Mouse (Mus musculus) cerebellum, adult 18-20 months (tissue): ENCODE measurements around the gene Rgs11.

Experiments
- DNase-seq, 2 experiments: peaks; one replicate each; pipeline ENCODE4 v3.0.0; 2021

The Rgs11 gene

DNA sequence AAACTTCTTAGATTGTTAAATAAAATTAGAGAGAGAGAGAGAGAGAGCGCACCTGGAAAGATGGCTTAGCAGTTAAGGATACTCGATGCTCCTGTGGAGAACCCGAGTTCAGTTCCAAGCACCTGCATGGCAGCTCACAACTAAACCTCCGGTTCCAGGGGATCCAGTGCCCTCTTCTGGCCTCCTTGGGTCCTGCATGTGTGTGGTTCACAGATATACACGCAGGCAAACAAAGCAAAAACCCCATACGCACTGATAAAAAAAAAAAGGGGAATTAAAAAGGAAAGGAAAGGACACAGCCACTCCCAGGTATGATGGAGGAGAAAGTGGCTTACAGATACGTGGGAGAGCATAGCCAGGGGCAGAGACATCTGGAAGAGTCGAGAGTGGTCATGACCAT, 30.1 kb downstream of the Rgs11 start:
- DNase-seq = no peak

DNA sequence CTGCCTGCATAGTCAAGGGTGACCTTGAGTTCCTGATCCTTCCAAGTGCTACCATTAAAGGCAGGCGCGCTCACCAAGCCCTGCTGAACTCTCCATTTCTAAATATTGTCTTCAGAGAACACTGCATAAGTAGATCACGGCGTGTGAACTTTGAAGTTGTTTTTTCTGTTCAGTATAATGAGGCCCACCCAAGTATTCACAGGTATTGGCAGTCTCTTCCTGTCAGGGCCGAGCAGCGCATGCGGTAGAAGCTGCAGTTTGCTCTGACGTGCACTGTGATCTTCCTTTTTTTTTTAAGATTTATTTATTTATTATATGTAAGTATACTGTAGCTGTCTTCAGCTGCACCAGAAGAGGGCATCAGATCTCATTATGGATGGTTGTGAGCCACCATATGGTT, 31.6 kb downstream of the Rgs11 start:
- DNase-seq = no peak

DNA sequence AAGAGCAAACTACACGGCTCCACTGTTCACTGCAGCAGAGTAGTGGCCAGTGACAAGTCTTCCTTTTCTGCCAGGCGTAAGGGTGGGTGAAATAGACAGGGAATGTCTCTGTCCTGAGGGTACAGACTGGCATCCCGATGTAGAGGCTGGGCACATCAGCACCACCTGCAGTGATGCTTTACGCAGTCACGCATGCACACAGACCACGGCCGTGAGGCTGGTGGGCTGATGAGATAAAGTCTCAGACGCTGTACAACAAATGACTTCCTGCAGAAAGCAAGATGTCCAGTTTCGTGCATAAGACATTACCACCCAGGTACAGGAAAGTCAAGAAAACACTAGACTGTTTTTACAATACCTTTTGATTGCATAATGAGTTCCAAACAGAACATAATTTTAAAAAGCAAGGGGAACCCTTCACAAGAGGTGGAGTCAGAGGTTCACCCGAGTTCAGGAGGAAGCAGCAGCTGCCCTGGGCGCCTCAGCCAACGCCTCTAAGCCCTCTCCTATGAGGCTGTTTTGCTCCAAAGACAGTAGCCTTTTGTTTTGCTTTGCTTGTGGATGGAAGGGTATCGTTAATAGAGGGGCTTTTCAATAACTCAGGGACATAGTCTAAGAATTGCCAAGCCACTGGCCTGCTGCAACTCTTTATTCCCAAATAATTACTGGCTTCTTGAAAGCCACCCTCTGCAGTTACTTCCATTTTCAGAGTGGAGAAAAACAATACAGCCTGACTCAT, 32.5 kb downstream of the Rgs11 start:
- DNase-seq = no peak

DNA sequence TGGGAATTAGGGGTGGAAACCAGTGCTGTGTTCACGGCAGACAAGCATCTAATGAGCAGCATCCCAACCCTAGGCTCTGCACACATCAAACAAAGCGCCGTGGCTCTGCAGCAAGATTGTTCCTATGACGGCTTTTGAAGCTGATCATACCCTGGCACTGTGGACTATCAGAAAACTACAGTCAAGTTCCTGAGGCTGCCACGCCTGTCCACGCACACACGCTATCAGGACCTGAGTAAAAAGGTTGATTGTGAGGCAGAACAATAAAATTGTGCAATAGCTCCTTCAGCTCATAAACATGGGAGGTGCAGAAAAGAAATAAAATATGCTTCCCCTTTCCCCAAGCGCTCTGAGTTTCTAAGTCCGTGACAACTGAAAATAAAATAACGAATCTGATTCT, 34.9 kb downstream of the Rgs11 start:
- DNase-seq = no peak

DNA sequence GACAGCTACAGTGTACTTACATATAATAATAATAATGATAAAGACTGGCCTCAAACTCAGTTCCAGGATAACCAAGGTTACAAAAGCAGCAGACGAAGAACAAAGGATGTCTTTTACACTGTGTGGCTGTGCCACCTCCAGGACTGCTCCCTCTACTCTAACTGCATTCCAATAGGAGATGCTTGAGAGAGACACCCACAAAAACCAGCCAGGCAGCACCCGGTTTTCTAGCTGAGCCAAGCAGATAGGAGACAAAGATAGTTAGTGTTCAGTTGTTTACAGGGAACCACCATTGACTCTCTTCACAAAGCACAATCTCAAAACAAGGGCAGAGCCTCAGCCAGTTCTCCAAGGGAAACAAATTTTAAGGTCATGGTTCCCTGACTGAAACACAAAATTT, 36.8 kb downstream of the Rgs11 start:
- no peak for DNase-seq

DNA sequence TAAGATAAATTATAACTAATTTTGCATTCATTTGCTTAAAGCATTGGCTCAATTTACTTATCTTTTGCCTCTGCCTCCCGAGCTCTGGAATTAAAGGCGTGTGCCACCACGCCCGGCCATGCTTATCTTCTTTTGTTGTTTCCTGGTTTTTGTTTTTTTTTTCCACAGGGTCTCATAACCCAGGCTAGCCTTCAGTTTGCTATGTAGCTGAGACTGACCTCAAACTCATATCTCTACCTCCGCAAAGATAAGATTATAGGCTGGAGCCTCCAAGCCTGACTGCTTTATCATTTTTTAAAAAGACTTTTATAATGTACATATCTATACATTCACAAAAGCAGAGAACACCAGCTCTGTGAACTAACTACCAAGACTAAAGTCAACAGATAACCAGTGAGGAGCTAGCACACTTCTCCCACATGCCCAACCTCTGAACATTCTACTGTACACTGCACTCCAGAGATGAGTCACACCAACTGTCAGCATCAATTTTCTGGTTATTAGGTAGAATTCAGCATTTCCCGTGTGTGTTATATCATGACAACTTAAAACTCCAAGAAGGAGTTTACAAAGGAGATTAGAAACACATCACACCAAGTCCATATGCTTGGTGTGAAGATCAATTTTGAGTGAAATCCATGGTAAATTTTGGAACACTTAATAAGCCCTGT, 37.5 kb downstream of the Rgs11 start:
- no peak for DNase-seq

DNA sequence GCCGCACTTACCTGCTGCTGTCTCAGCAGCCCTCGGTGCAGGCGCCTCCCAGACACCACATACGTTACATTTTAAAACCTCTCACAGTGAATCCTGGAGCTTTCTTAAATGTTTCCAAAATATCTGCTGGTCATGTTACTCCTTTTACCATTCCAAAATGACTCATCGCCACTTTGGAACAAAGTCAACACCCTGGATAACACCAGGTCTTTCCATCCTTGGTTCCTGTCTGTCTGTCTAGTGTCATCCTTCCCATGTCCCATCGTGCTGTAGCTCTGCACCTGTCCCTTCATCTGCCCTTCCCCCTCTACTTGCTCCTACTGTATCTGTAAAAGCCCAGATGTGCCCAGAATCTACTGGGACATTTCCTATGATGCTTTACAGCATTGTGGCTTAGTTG, 38.2 kb downstream of the Rgs11 start:
- no peak for DNase-seq

DNA sequence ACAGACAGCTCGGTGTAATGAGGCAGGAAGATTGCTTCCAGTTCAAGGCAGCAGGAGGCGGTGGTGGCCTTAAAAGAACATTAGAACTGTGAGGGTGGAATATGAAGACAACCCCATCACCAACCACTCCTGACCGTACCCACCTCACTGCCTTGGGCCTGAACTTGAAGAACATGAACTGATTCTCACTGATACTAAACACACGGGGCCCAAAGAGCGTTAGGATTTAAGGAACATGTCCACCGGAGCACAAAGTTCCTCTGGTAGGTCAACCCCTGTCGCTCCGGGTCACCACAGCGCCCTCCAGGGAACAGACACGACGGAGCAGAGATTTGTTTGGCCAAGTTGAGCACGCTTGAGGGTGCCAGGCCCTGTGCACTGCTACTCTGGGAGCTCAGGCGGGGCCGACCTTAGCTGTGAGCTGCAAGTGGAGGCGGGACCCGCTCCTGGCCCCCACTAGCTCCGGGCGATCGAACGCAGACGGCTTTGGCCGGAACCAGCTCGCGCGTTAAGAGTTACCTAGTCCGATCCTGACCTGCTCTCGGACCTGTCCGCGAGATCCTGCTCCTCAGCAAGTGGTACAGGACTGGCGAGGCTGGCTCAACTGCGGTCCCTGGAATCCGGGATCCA, 40.8 kb downstream of the Rgs11 start:
- peak in 1 of 2 experiments; percentile 59 for DNase-seq

DNA sequence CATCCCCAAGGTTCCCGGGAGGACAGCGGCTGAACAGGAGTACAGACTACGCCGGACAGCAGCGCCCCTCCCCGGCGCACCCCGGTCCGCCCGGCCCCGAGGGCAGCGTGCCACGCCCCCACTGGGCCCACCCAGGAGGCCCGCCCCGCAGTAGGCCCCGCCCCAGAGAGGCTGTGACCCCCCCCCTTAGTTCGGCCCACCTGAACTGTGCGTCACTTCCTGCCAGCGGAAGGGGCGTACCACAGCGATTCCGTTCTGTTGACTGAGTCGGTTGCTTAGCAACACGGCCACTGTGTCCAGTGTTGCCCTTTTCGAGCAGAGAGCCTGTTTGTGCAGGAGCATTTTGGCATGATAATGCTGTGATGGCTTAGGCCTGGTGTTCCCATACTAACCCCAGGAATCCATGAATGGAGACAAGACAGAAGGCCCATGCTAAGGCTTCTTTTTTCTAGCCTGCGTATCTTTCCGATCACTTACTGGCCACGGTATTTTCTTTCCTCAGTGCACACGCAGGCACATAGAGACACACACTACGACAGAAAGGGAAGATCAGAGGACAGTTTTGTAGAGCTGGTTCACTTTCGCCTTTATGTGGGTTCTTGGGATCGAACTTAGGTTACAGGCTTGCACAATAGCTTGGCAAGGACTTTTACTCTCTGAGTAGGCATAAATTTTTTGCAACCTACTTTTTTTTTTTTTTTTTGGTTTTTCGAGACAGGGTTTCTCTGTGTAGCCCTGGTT, 41.5 kb downstream of the Rgs11 start, which contains the start of gene Fam234a:
Fam234a (minus strand) TSS at position 142 of the 741 bp plus-strand sequence.
- DNase-seq = peak; percentile 94 to 96

DNA sequence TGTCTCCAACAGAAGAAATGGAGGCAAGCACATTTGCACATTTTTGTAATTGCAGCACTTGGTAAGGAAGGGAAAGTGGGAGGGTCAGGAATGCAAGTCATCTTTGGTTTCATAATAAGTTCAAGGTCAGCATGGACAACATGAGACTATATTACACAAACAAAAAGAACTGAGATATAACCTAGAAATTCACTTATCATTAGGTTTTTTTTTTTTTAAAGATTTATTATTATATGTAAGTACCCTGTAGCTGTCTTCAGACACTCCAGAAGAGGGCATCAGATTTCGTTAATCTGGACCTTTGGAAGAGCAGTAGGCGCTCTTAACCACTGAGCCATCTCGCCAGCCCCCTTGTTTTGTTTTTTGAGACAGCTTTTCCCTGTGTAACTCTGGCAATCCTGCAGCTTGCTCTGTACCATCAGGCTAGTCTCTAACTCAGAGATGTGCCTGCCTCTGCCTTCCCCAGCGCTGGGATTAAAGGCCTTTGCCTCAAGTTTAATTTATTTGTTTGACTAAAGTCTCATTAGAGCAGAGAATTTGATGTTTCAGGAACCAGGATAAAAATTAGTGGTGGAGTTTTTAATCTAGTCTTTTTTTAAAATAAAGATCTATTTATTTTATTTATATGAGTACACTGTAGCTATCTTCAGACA, 49.3 kb downstream of the Rgs11 start:
- no peak for DNase-seq

DNA sequence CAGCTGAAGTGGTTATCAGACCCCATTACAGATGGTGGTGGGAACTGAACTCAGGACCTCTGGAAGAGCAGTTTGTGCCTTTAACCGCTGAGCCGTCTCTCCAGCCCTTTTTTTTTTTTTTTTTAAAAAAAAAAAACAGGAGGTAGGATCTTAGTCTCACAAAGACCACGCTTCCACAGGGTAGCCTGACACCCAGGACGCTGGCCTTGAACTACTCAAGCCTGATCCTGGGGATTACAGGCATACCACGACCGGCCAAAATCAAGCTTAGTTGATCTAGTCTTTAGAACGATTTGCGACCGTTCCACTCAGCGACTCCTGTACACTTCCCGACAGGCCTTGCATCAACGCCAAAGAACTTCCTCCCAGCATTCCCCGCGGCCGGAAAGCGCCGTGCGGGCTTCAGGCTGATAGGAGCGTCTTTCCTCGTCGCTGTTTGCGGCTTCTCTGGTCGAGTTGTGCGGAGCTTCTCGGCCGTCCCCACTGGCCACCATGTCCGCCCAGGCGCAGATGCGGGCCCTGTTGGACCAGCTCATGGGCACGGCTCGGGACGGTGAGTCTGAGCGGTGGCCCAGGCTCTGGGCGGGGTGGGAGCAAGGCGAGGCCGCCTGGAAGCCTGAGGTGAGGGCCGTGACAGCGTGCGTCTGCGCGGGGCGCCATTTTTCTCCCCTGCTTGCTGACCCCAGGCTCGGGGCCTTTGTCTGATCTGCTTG, 49.9 kb downstream of the Rgs11 start, which contains the start of gene Luc7l:
Luc7l (plus strand) TSS at position 358 of the 713 bp plus-strand sequence.
- peak; percentile 96 for DNase-seq

DNA sequence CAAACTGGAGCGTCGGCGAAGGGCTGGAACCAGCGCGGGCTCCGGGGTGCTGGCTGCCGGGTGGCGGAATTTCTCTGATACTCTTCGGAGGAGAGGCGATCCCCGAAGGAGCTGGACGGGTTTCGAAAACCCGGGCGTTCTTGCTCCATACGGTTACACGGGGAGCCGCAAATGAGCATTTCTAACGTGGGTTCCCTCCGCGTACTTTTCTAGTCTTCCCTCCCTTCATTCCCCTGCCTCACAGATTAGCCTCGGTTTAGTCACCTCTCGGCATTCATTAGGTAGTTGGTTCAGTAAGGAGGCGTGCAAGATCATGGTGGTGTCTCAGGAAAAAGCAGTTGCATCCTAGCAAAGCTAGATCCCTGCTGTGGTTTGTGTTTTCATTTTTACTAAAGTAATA, 50.6 kb downstream of the Rgs11 start:
- DNase-seq = no peak

DNA sequence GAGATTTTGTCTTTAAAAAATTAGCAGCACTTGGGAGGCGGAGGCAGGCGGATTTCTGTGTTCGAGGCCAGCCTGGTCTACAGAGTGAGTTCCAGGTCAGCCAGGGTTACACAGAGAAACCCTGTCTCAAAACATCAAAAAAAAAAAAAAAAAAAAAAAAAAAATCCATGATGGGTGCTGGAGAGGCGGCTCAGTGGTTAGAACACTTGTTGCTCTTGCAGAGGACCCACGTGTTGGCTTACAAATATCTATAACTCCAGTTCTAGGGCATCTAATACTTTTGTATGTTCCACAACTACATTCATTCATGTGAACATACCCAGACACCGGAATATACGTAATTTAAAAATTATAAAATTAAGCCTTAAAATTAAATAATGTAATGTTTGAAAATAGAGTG, 52.6 kb downstream of the Rgs11 start:
- no peak for DNase-seq
